Mouse (Mus musculus): ENCODE measurements around the gene Serpina9.

GRCm38 (mm10) chr12:104002569-104003237 lies 10.9 kb downstream of the Serpina9 start:
- TF ChIP-seq CTCF (IDR thresholded peaks at IDR 0.05; ENCODE audit: extremely low read depth, insufficient read depth, low read length) (no peak), POLR2A (IDR thresholded peaks at IDR 0.05; ENCODE audit: extremely low read depth, insufficient read depth, low read length) (no peak)
